Mouse (Mus musculus): ENCODE measurements at regions not wholly inside any gene's neighbourhood (a gene's known extent, or its start where the extent isn't known, plus 50 kb on each side); places are given as distances from the start of the nearest gene placed in this dataset.

- TF ChIP-seq UBTF (IDR thresholded peaks at IDR 0.05; ENCODE audit: low read depth, low read length) = no peak
- TF ChIP-seq CTCF (conservative IDR thresholded peaks at IDR 0.05 in 1 of 2, IDR thresholded peaks at IDR 0.05 in 1 of 2; ENCODE audit: low read depth in 2 of 2, low read length in 2 of 2) = no peak
- no peak for TF ChIP-seq ZC3H11A (IDR thresholded peaks at IDR 0.05; ENCODE audit: low read depth, low read length)
- no peak for TF ChIP-seq POLR2A (IDR thresholded peaks at IDR 0.05; ENCODE audit: low read depth, low read length)
- TF ChIP-seq ZKSCAN1 (IDR thresholded peaks at IDR 0.05; ENCODE audit: borderline replicate concordance, low read depth, low read length) = no peak
- TF ChIP-seq EP300 (IDR thresholded peaks at IDR 0.05; ENCODE audit: low read length) = no peak
- no peak for TF ChIP-seq RCOR1 (conservative IDR thresholded peaks at IDR 0.05; ENCODE audit: low read depth, low read length)
- no peak for TF ChIP-seq JUN (IDR thresholded peaks at IDR 0.05; ENCODE audit: insufficient read depth, low read depth, low read length)
- no peak for TF ChIP-seq MAX (IDR thresholded peaks at IDR 0.05; ENCODE audit: low read length)
- no peak for TF ChIP-seq NELFE (IDR thresholded peaks at IDR 0.05; ENCODE audit: low read depth, low read length)
- no peak for TF ChIP-seq BHLHE40 (IDR thresholded peaks at IDR 0.05; ENCODE audit: low read depth, low read length)
- TF ChIP-seq KAT2A (IDR thresholded peaks at IDR 0.05; ENCODE audit: insufficient replicate concordance, low read length) = no peak
Measured at GRCm38 (mm10) chr1:97552886-97553285, 109.0 kb downstream of the D1Ertd622e start.
